Mouse (Mus musculus): ENCODE results near the gene 1700030J22Rik.

DNA sequence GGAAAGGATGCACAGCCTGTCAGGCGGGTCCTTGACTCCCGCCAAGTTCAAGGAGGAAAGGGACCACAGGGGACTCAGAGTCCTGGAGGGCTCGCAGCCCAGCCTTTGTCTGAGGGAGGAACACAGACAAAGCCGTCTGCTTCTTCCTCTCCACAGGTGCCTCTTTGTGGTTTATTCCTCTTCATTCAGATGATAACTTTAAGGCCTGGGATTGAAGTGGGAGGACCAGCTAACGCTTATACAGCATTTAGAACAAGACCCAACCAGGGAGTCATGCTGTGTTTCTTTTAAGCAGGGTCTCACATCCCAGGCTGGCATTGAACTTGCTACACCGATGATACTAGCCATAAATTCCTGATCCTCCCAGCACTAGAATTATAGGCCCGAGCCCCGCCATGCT, 38.2 kb upstream of the 1700030J22Rik start:
- TF ChIP-seq CTCF (IDR thresholded peaks at IDR 0.05; ENCODE audit: borderline replicate concordance, insufficient read depth, low read depth, low read length) (no peak), POLR2A (IDR thresholded peaks at IDR 0.05; ENCODE audit: borderline replicate concordance, insufficient read depth, low read length) (no peak)

Data from cerebellum, adult 2 months (tissue).